Comparison of ENCODE assay signal across 10 mouse cellular contexts in genomic region chr13:103711406-103712025, GRCm38 (mm10).
DNase-seq lines count a peak whose midpoint lies in the region; ATAC-seq and TF ChIP-seq lines count a peak whose summit lies in the region.
"Had no signal": no experiment of that assay in that cellular context is flagged by ENCODE, and none has a peak within 500 bp of the region (broad histone marks: within the 10 kb centered on the region; RNA-seq: fewer than 3 reads in every experiment).

No protein-coding gene starts in this region.

- no peak for TF ChIP-seq CTCF in stomach, postnatal 0 days (IDR thresholded peaks at IDR 0.05; ENCODE audit: low read depth)
- TF ChIP-seq CTCF in lung, adult 2 months (IDR thresholded peaks at IDR 0.05; ENCODE audit: insufficient read depth, low read length) = no peak

- WGBS in stomach, embryonic 16.5 days = 49% methylated on average over 11 of the region's 11 CpGs
- WGBS in stomach, postnatal 0 days = 47% methylated on average over 11 of the region's 11 CpGs
- WGBS in lung, adult 2 months = 31% methylated on average over 11 of the region's 11 CpGs
- WGBS in liver, embryonic 11.5 days = 66% methylated on average over 11 of the region's 11 CpGs

- no peak overlapping the region; the same call in 1 of the 2 replicates for H3K27ac ChIP-seq in stomach, embryonic 16.5 days (ENCODE audit: low read length)
- H3K27ac ChIP-seq in stomach, postnatal 0 days (replicated peaks) = no peak overlapping the region
- H3K27ac ChIP-seq in liver, embryonic 11.5 days (ENCODE audit: low read depth, low read length) = no peak overlapping the region
- H3K27ac ChIP-seq: liver, embryonic 14.5 days; stomach, embryonic 15.5 days had no signal

- no peaks in the 10 kb centered on the region for H3K36me3 ChIP-seq in stomach, embryonic 16.5 days (ENCODE audit: control insufficient read depth, insufficient read depth, low read length)
- H3K36me3 ChIP-seq in stomach, postnatal 0 days (ENCODE audit: control insufficient read depth, insufficient read depth, low read length) = no peaks in the 10 kb centered on the region
- H3K36me3 ChIP-seq in liver, embryonic 11.5 days (ENCODE audit: control insufficient read depth, insufficient read depth, low read length) = no peaks in the 10 kb centered on the region
- H3K36me3 ChIP-seq: stomach, embryonic 15.5 days had no signal

- no peaks in the 10 kb centered on the region for H3K4me1 ChIP-seq in stomach, embryonic 16.5 days (ENCODE audit: control insufficient read depth, insufficient read depth, low read length)
- no peaks in the 10 kb centered on the region for H3K4me1 ChIP-seq in stomach, postnatal 0 days (replicated peaks; ENCODE audit: control insufficient read depth, insufficient read depth)
- peaks cover 2% of the 10 kb centered on the region; the same call in 1 of the 2 replicates for H3K4me1 ChIP-seq in lung, adult 2 months (ENCODE audit: control insufficient read depth, insufficient read depth, low read length)
- no peaks in the 10 kb centered on the region for H3K4me1 ChIP-seq in liver, embryonic 11.5 days (replicated peaks; ENCODE audit: control insufficient read depth, insufficient read depth, low read length)
- H3K4me1 ChIP-seq: stomach, embryonic 15.5 days had no signal

- H3K4me2 ChIP-seq in stomach, embryonic 16.5 days (ENCODE audit: low read depth, low read length) = no peak overlapping the region
- H3K4me2 ChIP-seq in stomach, postnatal 0 days (replicated peaks; ENCODE audit: low read depth) = no peak overlapping the region
- H3K4me2 ChIP-seq in liver, embryonic 11.5 days = no peak overlapping the region
- H3K4me2 ChIP-seq: stomach, embryonic 15.5 days had no signal

- DNase-seq in stomach, postnatal 0 days (ENCODE audit: low spot score) = no peak
- DNase-seq in gastrocnemius, postnatal 10 days = peak; percentile 24
- peak; percentile 35 for DNase-seq in kidney, adult 9 months
- DNase-seq in lung, adult 2 months = peak; percentile 24
- no peak for DNase-seq in liver, embryonic 11.5 days (ENCODE audit: low spot score)
- no peak for DNase-seq in embryo, embryonic 9.5 days (ENCODE audit: extremely low spot score)

- TF ChIP-seq EP300 in stomach, postnatal 0 days (optimal IDR thresholded peaks at IDR 0.05) = no peak

- TF ChIP-seq POLR2A in lung, adult 2 months (IDR thresholded peaks at IDR 0.05; ENCODE audit: borderline replicate concordance, extremely low read depth, low read depth, low read length) = peak; percentile 33; the same call in 1 of the 2 replicates

- no peaks in the 10 kb centered on the region for H3K9me3 ChIP-seq in stomach, embryonic 16.5 days (replicated peaks; ENCODE audit: control insufficient read depth, low read length)
- no peaks in the 10 kb centered on the region for H3K9me3 ChIP-seq in stomach, postnatal 0 days (ENCODE audit: control insufficient read depth, low read length)
- H3K9me3 ChIP-seq in liver, embryonic 11.5 days (ENCODE audit: control insufficient read depth, low read length) = no peaks in the 10 kb centered on the region
- H3K9me3 ChIP-seq: stomach, embryonic 15.5 days had no signal

- H3K9ac ChIP-seq in stomach, embryonic 16.5 days (ENCODE audit: low read length) = no peak overlapping the region
- no peak overlapping the region for H3K9ac ChIP-seq in stomach, postnatal 0 days (ENCODE audit: low read length)
- no peak overlapping the region for H3K9ac ChIP-seq in liver, embryonic 11.5 days (ENCODE audit: low read depth, low read length)
- H3K9ac ChIP-seq: liver, embryonic 14.5 days; stomach, embryonic 15.5 days had no signal

- no peaks in the 10 kb centered on the region for H3K27me3 ChIP-seq in stomach, embryonic 16.5 days (ENCODE audit: control insufficient read depth, insufficient read depth, low read length)
- H3K27me3 ChIP-seq in stomach, postnatal 0 days (ENCODE audit: control insufficient read depth, insufficient read depth, low read length) = no peaks in the 10 kb centered on the region
- H3K27me3 ChIP-seq in liver, embryonic 11.5 days (replicated peaks; ENCODE audit: control insufficient read depth, insufficient read depth, low read length) = no peaks in the 10 kb centered on the region
- H3K27me3 ChIP-seq: stomach, embryonic 15.5 days had no signal

- no peak overlapping the region for H3K4me3 ChIP-seq in stomach, embryonic 16.5 days (replicated peaks; ENCODE audit: low read length)
- no peak overlapping the region for H3K4me3 ChIP-seq in stomach, postnatal 0 days (ENCODE audit: low read depth, low read length)
- H3K4me3 ChIP-seq in lung, adult 2 months (replicated peaks; ENCODE audit: extremely low read depth, low read depth, low read length) = no peak overlapping the region
- H3K4me3 ChIP-seq in liver, embryonic 11.5 days (ENCODE audit: low read depth, low read length) = no peak overlapping the region
- H3K4me3 ChIP-seq: stomach, embryonic 15.5 days had no signal

- 0 out of 2 replicates have a peak, but pooled peaks have one; percentile 10 for ATAC-seq in stomach, embryonic 16.5 days (ENCODE audit: insufficient read depth, low FRiP score)
- ATAC-seq in stomach, postnatal 0 days (ENCODE audit: low FRiP score, low TSS enrichment) = no peak
- ATAC-seq in liver, embryonic 11.5 days (replicated peaks; ENCODE audit: low FRiP score) = no peak
- ATAC-seq in cerebellum, adult (ENCODE audit: insufficient number of reproducible peaks, low FRiP score, low TSS enrichment) = no peak

Comparison
In these comparisons a context has a peak if more than half of its experiments do, and no peak if none do; other contexts are left out.
1. DNase-seq: peak in gastrocnemius, postnatal 10 days (single experiment), kidney, adult 9 months (single experiment) and lung, adult 2 months (single experiment); none in stomach, postnatal 0 days (single experiment), liver, embryonic 11.5 days (single experiment) and embryo, embryonic 9.5 days (single experiment).